Mouse (Mus musculus): ENCODE measurements around the gene Terf2.

GRCm38 (mm10) chr8:107095717-107096365, 506 bp downstream of the Terf2 start:
- TF ChIP-seq POLR2A (IDR thresholded peaks at IDR 0.05; ENCODE audit: insufficient read depth, low read depth, low read length) (no peak), CTCF (IDR thresholded peaks at IDR 0.05; ENCODE audit: insufficient read depth, low read depth, low read length) (0 out of 2 replicates have a peak, but pooled peaks have one; percentile 18)

All from olfactory bulb, adult 2 months (tissue).